Mouse (Mus musculus) forebrain, embryonic 11.5 days (tissue): ENCODE results near the gene Ctdspl2. TPM values are rescaled to one million over a fixed set of nuclear protein-coding genes. Genes with fewer than 3 reads are reported as not detected.
"Not testable (repeated sequence)": the region's sequence is repeated elsewhere in the genome, so short reads cannot be mapped to it uniquely, and the experiment has no call there.

Experiments used
- ATAC-seq: fragments of 200-750 bp; cut with Nextera tagmentation; replicated peaks from 2 replicates; pipeline ENCODE4 v1.8.0; 2017; ENCODE audit warnings: moderate TSS enrichment; ENCODE audit not compliant: low FRiP score
- DNase-seq: peaks from one replicate; pipeline ENCODE4 v3.0.0-alpha.2; 2017; ENCODE audit warnings: low spot score
- H3K27ac ChIP-seq: fragments of 300-500 bp; sonication (generic); 2 replicates; pipeline ENCODE4 v1.5.1; 2014; ENCODE audit warnings: low read depth, low read length
- H3K27me3 ChIP-seq: fragments of 300-500 bp; sonication (generic); 2 replicates; pipeline ENCODE4 v1.6.1; 2014; ENCODE audit warnings: mild to moderate bottlenecking, low read length, mixed read lengths; ENCODE audit not compliant: control insufficient read depth, insufficient read depth
- H3K36me3 ChIP-seq: fragments of 300-500 bp; sonication (generic); 2 replicates; pipeline ENCODE4 v1.6.1; 2014; ENCODE audit warnings: mild to moderate bottlenecking, low read length, moderate library complexity, mixed read lengths; ENCODE audit not compliant: control insufficient read depth, insufficient read depth
- H3K4me1 ChIP-seq: fragments of 300-500 bp; sonication (generic); replicated peaks from 2 replicates; pipeline ENCODE4 v1.6.1; 2014; ENCODE audit warnings: low read length, mixed read lengths; ENCODE audit not compliant: control insufficient read depth, insufficient read depth
- H3K4me2 ChIP-seq: fragments of 300-500 bp; sonication (generic); 2 replicates; pipeline ENCODE4 v1.6.1; 2014; ENCODE audit warnings: low read depth, mild to moderate bottlenecking, low read length, moderate library complexity, mixed read lengths; ENCODE audit not compliant: severe bottlenecking
- H3K4me3 ChIP-seq: fragments of 300-500 bp; sonication (generic); 2 replicates; pipeline ENCODE4 v1.5.1; 2014; ENCODE audit warnings: low read depth, low read length
- H3K9ac ChIP-seq: fragments of 300-500 bp; sonication (generic); 2 replicates; pipeline ENCODE4 v1.6.1; 2014; ENCODE audit warnings: low read length
- H3K9me3 ChIP-seq: fragments of 300-500 bp; sonication (generic); 2 replicates; pipeline ENCODE4 v1.6.1; 2016; ENCODE audit warnings: low read length, mixed read lengths; ENCODE audit not compliant: control insufficient read depth
- WGBS: fragments of 180-500 bp; shearing (Covaris S2); extraction: QIAGEN DNeasy Blood & Tissue Kit; methylation state at CpG from one replicate; pipeline ENCODE4 v1.1.7; 2014; 5-methylcytosine and 5-hydroxymethylcytosine counted together
- polyA plus RNA-seq: library from polyadenylated mRNA; unstranded; fragments of >200 nt; fragmentation: Nextera tagmentation; extraction: Ambion mirVana; gene quantifications from 2 replicates; pipeline ENCODE4 v1.2.1, GENCODE M21; 2014

Gene Ctdspl2
- polyA plus RNA-seq = 61.6 and 71.5 TPM in 2 replicates

DNA sequence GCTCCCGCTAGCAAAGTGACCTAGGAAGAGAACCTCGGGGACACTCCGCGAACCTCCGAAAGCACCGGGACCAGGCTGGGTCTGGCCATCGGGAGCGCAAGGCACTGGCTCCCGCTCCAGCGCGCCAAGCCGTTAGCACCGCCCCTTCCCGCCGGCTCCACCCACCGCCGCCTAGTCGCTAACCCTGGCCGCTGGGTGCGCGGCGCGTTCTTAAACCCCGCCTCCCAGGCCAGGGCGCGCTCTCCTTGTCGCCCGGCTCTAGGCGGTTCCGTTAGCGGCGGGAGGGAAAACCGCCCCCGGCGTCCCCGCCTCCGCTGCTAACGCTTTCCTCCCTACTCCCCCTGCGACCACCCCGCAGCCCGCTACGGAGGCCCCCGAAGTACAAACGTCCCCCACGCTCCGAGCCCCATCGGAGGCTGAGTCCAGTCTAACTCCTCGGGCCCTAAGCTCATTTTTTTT is at the start of gene Ctdspl2, which contains the start of gene Mageb3:
Gene Ctdspl2 (plus strand): TSS at position 237 of the 459 bp plus-strand sequence.
Gene Mageb3 (minus strand): TSS at position 328 of the 459 bp plus-strand sequence.
- no peaks in the 10 kb centered on the region for H3K9me3 ChIP-seq
- DNase-seq (peak; percentile 99), ATAC-seq (peak; percentile 98)
- H3K4me1 ChIP-seq = peaks cover 5% of the 10 kb centered on the region; the same call in 1 of the 2 replicates
- H3K27ac ChIP-seq = peak within 1 kb of the TSS; percentile 92
- H3K4me3 ChIP-seq = peak within 1 kb of the TSS; percentile 78
- H3K36me3 ChIP-seq = no peaks in the 10 kb centered on the region; the same call in 1 of the 2 replicates
- H3K9ac ChIP-seq = peak within 1 kb of the TSS; percentile 92
- under 1% methylated on average over 46 of the region's 48 CpGs for WGBS
- H3K27me3 ChIP-seq = no peaks in the 10 kb centered on the region
- peak within 1 kb of the TSS; percentile 68 for H3K4me2 ChIP-seq

DNA sequence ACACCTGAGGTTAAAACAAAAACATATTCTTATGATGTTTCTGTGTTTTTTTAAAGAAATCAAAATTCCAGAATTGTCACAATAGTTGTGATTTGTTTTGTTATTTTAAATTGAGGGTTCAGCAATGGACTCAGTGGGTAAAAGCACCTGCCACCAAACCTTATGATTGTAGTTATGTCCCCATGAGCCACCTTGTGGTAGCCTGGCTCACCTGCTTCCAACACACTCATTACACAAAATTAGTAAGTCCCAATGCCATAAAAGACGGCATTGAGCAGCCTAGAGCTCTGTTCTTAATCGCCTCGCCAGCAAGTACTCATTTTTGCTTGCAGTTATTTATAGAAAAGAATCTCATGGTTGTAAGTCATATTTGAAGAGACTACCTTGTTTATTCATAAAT is 45.8 kb upstream of the Ctdspl2 start:
- Histone ChIP-seq H3K4me3 (no peak overlapping the region), H3K9ac (no peak overlapping the region), H3K36me3 (no peaks in the 10 kb centered on the region; the same call in 1 of the 2 replicates), H3K27me3 (no peaks in the 10 kb centered on the region), H3K4me2 (no peak overlapping the region), H3K4me1 (no peaks in the 10 kb centered on the region), H3K27ac (no peak overlapping the region), H3K9me3 (no peaks in the 10 kb centered on the region)
- DNase-seq = no peak
- ATAC-seq = no peak
- WGBS = 88% methylated on average over 3 of the region's 3 CpGs

DNA sequence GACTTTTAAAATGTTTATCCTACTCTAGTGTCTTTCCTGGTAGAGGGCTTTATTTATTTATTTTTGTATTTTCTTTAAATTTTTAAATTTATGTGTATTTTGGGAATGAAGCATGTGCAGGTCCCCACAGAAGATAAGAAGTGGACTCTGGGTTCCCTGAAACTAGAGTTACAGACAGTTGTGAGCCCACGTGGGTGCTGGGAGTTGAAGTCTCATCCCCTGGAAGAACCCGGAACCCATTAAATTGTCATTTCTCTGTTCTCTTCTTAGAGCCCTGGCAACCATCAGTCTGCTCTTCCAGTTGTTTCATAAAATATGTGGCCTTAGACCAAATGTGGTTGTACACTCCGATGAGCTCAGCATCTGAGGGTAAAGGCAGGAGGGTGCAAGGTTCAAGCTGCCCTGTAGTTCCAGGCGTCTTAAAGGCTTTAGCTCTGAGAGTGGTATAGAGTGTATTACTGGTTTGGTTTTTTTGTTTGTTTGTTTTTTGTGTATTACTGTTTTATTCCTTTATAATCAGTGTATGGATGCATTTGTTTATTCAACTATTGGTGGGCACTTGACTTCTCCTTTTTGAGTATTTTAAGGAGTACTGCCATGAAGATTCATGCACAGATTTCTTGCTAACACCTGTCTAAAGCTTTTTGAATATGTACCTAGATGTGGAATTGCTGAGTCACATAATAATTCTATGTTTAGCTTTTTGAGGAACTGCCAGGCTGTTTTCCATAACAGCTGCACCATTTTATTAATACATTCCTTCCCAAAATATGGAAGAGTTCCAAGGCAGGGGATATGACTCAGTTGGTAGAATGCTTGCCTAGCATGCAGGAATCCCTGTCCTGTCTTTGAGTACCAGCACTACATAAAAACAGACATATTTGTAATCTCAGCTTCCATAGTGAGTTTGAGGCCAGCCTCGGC is 39.5 kb upstream of the Ctdspl2 start:
- H3K36me3 ChIP-seq = no peaks in the 10 kb centered on the region; the same call in 1 of the 2 replicates
- no peak overlapping the region for H3K27ac ChIP-seq
- no peak overlapping the region for H3K4me2 ChIP-seq
- WGBS = 95% methylated on average over 5 of the region's 5 CpGs
- no peak for DNase-seq
- H3K27me3 ChIP-seq = no peaks in the 10 kb centered on the region
- H3K4me3 ChIP-seq = no peak overlapping the region
- H3K4me1 ChIP-seq = no peaks in the 10 kb centered on the region
- H3K9ac ChIP-seq = no peak overlapping the region
- ATAC-seq = no peak
- H3K9me3 ChIP-seq = no peaks in the 10 kb centered on the region

DNA sequence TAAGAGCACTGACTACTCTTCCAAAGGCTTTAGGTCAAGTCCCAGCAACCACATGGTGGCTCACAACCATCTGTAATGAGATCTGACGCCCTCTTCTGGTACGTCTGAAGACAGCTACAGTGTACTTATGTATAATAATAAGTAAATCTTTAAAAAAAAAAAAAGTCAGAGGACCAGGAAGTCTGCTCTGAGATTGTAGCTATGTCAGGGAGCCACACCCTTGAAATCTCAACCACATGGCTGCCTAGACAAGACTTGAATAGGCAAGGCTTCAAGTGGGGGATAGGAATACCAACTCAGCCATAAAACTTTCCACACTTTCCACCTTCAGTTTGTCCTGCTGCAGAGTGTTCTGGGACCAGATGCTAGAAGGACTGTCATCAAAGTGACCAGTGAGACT is 18.2 kb upstream of the Ctdspl2 start:
- 81% methylated on average over 2 of the region's 2 CpGs for WGBS
- H3K36me3 ChIP-seq, ATAC-seq, H3K4me2 ChIP-seq, H3K27me3 ChIP-seq, DNase-seq, H3K4me3 ChIP-seq, H3K9me3 ChIP-seq, H3K4me1 ChIP-seq, H3K9ac ChIP-seq, H3K27ac ChIP-seq: not testable (repeated sequence)

DNA sequence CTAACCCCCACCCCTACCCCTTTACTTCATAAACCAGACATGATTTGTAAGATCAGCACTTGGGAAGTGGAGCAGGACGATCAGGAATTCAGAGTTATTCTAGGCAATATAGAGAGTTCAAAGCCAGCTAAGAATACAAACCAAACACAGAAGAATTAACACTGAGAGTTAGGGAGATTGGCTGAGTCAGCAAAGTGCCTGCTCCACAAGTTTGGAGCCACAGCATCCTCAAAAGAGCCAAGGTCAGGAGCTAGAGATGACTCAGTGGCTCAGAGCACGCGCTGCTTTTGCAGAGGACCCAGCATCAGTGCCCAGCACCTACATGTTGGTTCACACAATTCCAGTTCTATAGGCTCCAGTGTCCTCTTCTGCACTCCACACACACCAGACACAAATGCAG is 12.4 kb upstream of the Ctdspl2 start:
- Histone ChIP-seq H3K4me2 (no peak overlapping the region), H3K27me3 (no peaks in the 10 kb centered on the region), H3K36me3 (no peaks in the 10 kb centered on the region), H3K4me1 (no peaks in the 10 kb centered on the region), H3K9me3 (no peaks in the 10 kb centered on the region), H3K4me3 (no peak overlapping the region), H3K27ac (no peak overlapping the region), H3K9ac (no peak overlapping the region)
- DNase-seq = no peak
- ATAC-seq = no peak
- 75% methylated on average over 3 of the region's 3 CpGs for WGBS

DNA sequence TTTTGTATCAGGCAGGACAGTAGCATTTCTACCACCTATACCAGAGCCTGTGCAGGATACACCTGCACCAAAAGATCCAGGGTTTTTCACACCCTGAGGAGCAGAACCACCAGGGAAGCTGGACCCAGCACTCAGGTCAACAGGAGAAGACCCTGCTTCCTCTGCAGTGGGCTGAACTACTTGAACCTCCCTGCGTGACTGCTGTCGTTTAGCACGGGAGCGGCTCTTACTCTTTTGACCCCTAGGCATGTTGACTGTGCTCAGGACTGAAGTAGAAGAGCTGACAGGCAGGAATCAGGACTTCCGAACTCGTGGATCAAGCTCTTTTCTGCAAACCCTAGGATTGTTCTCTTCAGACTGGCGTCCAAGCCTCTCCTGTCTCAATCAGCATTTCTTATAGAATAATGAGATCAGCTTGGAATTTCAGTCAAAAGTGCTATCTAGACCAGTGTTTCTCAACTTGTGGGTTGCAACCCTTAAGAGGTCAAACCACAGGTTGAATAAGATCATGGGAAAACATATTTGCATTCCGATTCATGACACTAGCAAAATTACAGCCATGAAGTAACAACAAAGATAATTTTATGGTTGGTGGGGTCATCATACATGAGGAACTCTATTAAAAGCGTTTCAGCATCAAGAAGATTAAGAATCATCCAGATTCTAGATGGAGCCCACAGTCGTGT is 687 bp upstream of the Ctdspl2 start:
- peak overlapping the region; percentile 78 for H3K4me3 ChIP-seq
- peak overlapping the region; percentile 92 for H3K27ac ChIP-seq
- DNase-seq = no peak
- no peaks in the 10 kb centered on the region for H3K36me3 ChIP-seq
- H3K9ac ChIP-seq = peak overlapping the region; percentile 92
- no peak for ATAC-seq
- H3K27me3 ChIP-seq = no peaks in the 10 kb centered on the region
- no peaks in the 10 kb centered on the region for H3K9me3 ChIP-seq
- H3K4me1 ChIP-seq = peaks cover 5% of the 10 kb centered on the region; the same call in 1 of the 2 replicates
- WGBS = 21% methylated on average over 10 of the region's 10 CpGs
- H3K4me2 ChIP-seq = peak overlapping the region; percentile 68

DNA sequence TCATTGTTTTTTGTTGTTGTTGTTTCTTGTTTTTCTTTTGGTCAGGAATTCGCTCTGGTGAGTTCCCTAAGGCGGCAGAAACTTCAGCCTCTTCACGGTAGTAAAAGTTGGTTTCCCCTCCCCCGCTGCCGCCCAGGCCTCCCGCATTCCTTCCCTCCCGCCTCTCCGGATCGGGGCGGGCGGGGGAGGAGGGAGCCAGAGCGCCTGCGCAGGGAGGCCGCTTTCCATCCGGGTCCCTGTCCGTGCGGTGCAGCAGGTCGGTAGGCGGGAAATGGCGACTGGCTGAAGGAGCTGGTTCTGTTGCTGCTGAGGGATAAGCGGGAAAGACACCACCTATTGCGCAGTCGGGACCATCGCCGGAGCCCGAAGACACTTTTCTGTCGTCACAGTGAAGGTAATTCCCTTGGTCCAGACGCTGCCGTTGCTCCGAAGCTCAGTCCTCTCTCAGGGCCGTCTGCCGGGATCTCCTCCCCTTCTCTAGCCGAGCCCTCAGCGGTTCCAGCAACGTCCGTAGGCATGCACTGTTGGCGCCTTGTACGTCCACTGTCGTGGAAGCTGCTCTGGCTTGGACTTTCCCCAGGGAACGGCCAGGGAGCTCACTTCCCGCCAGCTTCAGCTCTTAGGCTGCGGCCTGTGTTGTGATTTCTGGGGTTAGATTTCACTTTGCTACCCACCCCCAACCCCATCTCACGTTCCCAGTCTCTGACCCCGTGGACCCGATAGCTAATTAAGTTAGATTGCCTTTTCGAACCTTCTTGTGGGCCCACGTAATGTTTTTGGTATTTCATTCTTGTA is 620 bp downstream of the Ctdspl2 start:
- Histone ChIP-seq H3K27ac (peak overlapping the region; percentile 92), H3K9ac (peak overlapping the region; percentile 92), H3K36me3 (no peaks in the 10 kb centered on the region; the same call in 1 of the 2 replicates), H3K4me2 (peak overlapping the region; percentile 68), H3K4me1 (peaks cover 5% of the 10 kb centered on the region; the same call in 1 of the 2 replicates), H3K27me3 (no peaks in the 10 kb centered on the region), H3K9me3 (no peaks in the 10 kb centered on the region), H3K4me3 (peak overlapping the region; percentile 78)
- WGBS = under 1% methylated on average over 42 of the region's 47 CpGs
- ATAC-seq (peak; percentile 92), DNase-seq (peak; percentile 98)
